ENCODE assay signal across 17 mouse cellular contexts in genomic region chr13:51649740-51650139, GRCm38 (mm10).
"Had no signal": no experiment of that assay in that cellular context is flagged by ENCODE, and none has a peak within 500 bp of the region (broad histone marks: within the 10 kb centered on the region; RNA-seq: fewer than 3 reads in every experiment).

No protein-coding gene starts in this region.

- H3K27ac ChIP-seq: midbrain, embryonic 10.5 days; midbrain, embryonic 12.5 days; neural tube, embryonic 13.5 days; neural tube, embryonic 15.5 days had no signal

- H3K9me3 ChIP-seq: midbrain, embryonic 10.5 days; midbrain, embryonic 12.5 days; neural tube, embryonic 13.5 days; neural tube, embryonic 15.5 days had no signal

- H3K4me3 ChIP-seq: midbrain, embryonic 10.5 days; midbrain, embryonic 12.5 days; neural tube, embryonic 13.5 days; neural tube, embryonic 15.5 days had no signal

- H3K9ac ChIP-seq: lung, embryonic 14.5 days; midbrain, embryonic 12.5 days; neural tube, embryonic 13.5 days; neural tube, embryonic 15.5 days had no signal

- ATAC-seq: midbrain, embryonic 16.5 days had no signal

- DNase-seq: lung, embryonic 14.5 days; lung, postnatal 10 days; lung, postnatal 36 days; midbrain, embryonic 14.5 days; retina, postnatal 1 day; right cerebral cortex, adult 18-20 months; right cerebral cortex, postnatal 25 days; right cerebral cortex, postnatal 4 days; spleen, adult 18-20 months; thymus, adult 18-20 months; thymus, postnatal 14 days; thymus, postnatal 36 days had no signal

- H3K4me2 ChIP-seq: lung, embryonic 14.5 days; midbrain, embryonic 12.5 days; neural tube, embryonic 13.5 days; neural tube, embryonic 15.5 days had no signal

- H3K27me3 ChIP-seq: midbrain, embryonic 12.5 days; neural tube, embryonic 13.5 days; neural tube, embryonic 15.5 days had no signal
